Mouse (Mus musculus) large intestine, adult 2 months (tissue): ENCODE results near the gene Xlr. TPM values are rescaled to one million over a fixed set of nuclear protein-coding genes. Genes with fewer than 3 reads are reported as not detected.
"Not testable (repeated sequence)": the region's sequence is repeated elsewhere in the genome, so short reads cannot be mapped to it uniquely, and the experiment has no call there.

Experiments used
- DNase-seq: peaks from one replicate; pipeline ENCODE4 v3.0.0-alpha.2; 2012; ENCODE audit warnings: low read depth, low spot score
- WGBS: fragments of 180-500 bp; shearing (Covaris S2); methylation state at CpG from one replicate; pipeline ENCODE4 v1.1.7; 2018; 5-methylcytosine and 5-hydroxymethylcytosine counted together
- polyA plus RNA-seq: library from polyadenylated mRNA; depleted of rRNA; stranded (reverse); fragments of >200 nt; gene quantifications from 2 replicates; pipeline ENCODE4 v1.2.3, GENCODE M21; 2012; rRNA removed

The Xlr gene
- 0.25 TPM in 1 of 2 replicates, not detected in the other for polyA plus RNA-seq

GRCm38 (mm10) chrX:53797519-53797918, at the start of gene Xlr:
Gene Xlr, minus strand, starts transcription at chrX:53797706.
- not testable (repeated sequence) for DNase-seq
- 80% methylated on average over 11 of the region's 11 CpGs for WGBS

GRCm38 (mm10) chrX:53799074-53799473, 1.6 kb upstream of the Xlr start:
- 34% methylated on average over 3 of the region's 3 CpGs for WGBS
- no peak for DNase-seq

GRCm38 (mm10) chrX:53776276-53776675, 21.2 kb downstream of the Xlr start, which contains the start of gene Zfp36l3:
Gene Zfp36l3, minus strand, starts transcription at chrX:53776394.
- 90% methylated on average over 12 of the region's 12 CpGs for WGBS
- no peak for DNase-seq

- DNase-seq: no peak
- 94% methylated on average over 16 of the region's 16 CpGs for WGBS
Measured at GRCm38 (mm10) chrX:53757736-53758135, 39.8 kb downstream of the Xlr start, which contains the start of gene 1700013H16Rik. Gene 1700013H16Rik, minus strand, starts transcription at chrX:53757831.

- WGBS: 93% methylated on average over 1 of the region's 1 CpGs
- DNase-seq: no peak
Measured at GRCm38 (mm10) chrX:53752851-53753250, 44.7 kb downstream of the Xlr start.

- no peak for DNase-seq
- 81% methylated on average over 2 of the region's 2 CpGs for WGBS
Measured at GRCm38 (mm10) chrX:53728967-53729366, 68.5 kb downstream of the Xlr start.

Other genes starting within 250 kb of the Xlr start
- gene Rtl8c, start 189.7 kb downstream of the Xlr start, polyA plus RNA-seq: 7.5 and 13.1 TPM in 2 replicates
- gene Gm14597, start 188.7 kb downstream of the Xlr start, polyA plus RNA-seq: not detected in 2 replicates
- gene Rtl8a, start 154.0 kb downstream of the Xlr start, polyA plus RNA-seq: 39.8 and 43.3 TPM in 2 replicates
- gene Rtl8b, start 127.3 kb downstream of the Xlr start, polyA plus RNA-seq: 35.6 and 43.6 TPM in 2 replicates
- not detected in 2 replicates for gene 4930502E18Rik, start 72.9 kb downstream of the Xlr start, polyA plus RNA-seq
- not detected in 2 replicates for gene 1700013H16Rik, start 39.9 kb downstream of the Xlr start, polyA plus RNA-seq
- gene Zfp36l3, start 21.3 kb downstream of the Xlr start, polyA plus RNA-seq: 0.11 TPM in 1 of 2 replicates, not detected in the other